Mouse (Mus musculus) hindbrain, embryonic 16.5 days (tissue): Measurements from ENCODE around the gene Hbb-bh2. TPM values are rescaled to one million over a fixed set of nuclear protein-coding genes. Genes with fewer than 3 reads are reported as not detected.
"Not testable (repeated sequence)": the region's sequence is repeated elsewhere in the genome, so short reads cannot be mapped to it uniquely, and the experiment has no call there.

Experiments
- ATAC-seq: fragments of 200-750 bp; cut with Nextera tagmentation; 2 replicates; pipeline ENCODE4 v1.8.0; 2017; ENCODE audit warnings: moderate TSS enrichment, moderate library complexity
- H3K27ac ChIP-seq: fragments of 300-500 bp; sonication (generic); 2 replicates; pipeline ENCODE4 v1.5.1; 2014; ENCODE audit warnings: low read depth, mild to moderate bottlenecking, control low read depth, low read length, moderate library complexity
- H3K27me3 ChIP-seq: fragments of 300-500 bp; sonication (generic); replicated peaks from 2 replicates; pipeline ENCODE4 v1.6.1; 2014; ENCODE audit warnings: low read length; ENCODE audit not compliant: control insufficient read depth, insufficient read depth
- H3K36me3 ChIP-seq: fragments of 300-500 bp; sonication (generic); 2 replicates; pipeline ENCODE4 v1.6.1; 2014; ENCODE audit warnings: mild to moderate bottlenecking, low read length, moderate library complexity, mixed read lengths; ENCODE audit not compliant: control insufficient read depth, insufficient read depth
- H3K4me1 ChIP-seq: fragments of 300-500 bp; sonication (generic); 2 replicates; pipeline ENCODE4 v1.6.1; 2014; ENCODE audit warnings: low read depth, low read length; ENCODE audit not compliant: control insufficient read depth, insufficient read depth
- H3K4me2 ChIP-seq: fragments of 300-500 bp; sonication (generic); 2 replicates; pipeline ENCODE4 v1.6.1; 2014; ENCODE audit warnings: mild to moderate bottlenecking, low read length, control low read depth, moderate library complexity
- H3K4me3 ChIP-seq: fragments of 300-500 bp; sonication (generic); 2 replicates; pipeline ENCODE4 v1.5.1; 2014; ENCODE audit warnings: mild to moderate bottlenecking, low read length, control low read depth, moderate library complexity
- H3K9ac ChIP-seq: fragments of 300-500 bp; sonication (generic); 2 replicates; pipeline ENCODE4 v1.6.1; 2014; ENCODE audit warnings: low read depth, mild to moderate bottlenecking, control low read depth, low read length, moderate library complexity
- H3K9me3 ChIP-seq: fragments of 300-500 bp; sonication (generic); 2 replicates; pipeline ENCODE4 v1.6.1; 2014; ENCODE audit warnings: mild to moderate bottlenecking, low read length, moderate library complexity; ENCODE audit not compliant: control insufficient read depth
- WGBS: fragments of 180-500 bp; shearing (Covaris S2); extraction: QIAGEN DNeasy Blood & Tissue Kit; methylation state at CpG from one replicate; pipeline ENCODE4 v1.1.7; 2014; 5-methylcytosine and 5-hydroxymethylcytosine counted together
- polyA plus RNA-seq: library from polyadenylated mRNA; unstranded; fragments of >200 nt; fragmentation: Nextera tagmentation; extraction: Ambion mirVana; gene quantifications from 2 replicates; pipeline ENCODE4 v1.2.1, GENCODE M21; 2015

The Hbb-bh2 gene
- polyA plus RNA-seq, 1 experiment from 2014 or later: not detected

GRCm38 (mm10) chr7:103854669-103855068, 14.3 kb upstream of the Hbb-bh2 start:
- Histone ChIP-seq H3K4me2 (no peak overlapping the region), H3K4me1 (no peaks in the 10 kb centered on the region), H3K27ac (no peak overlapping the region), H3K36me3 (no peaks in the 10 kb centered on the region), H3K27me3 (no peaks in the 10 kb centered on the region), H3K9ac (no peak overlapping the region), H3K4me3 (no peak overlapping the region), H3K9me3 (no peaks in the 10 kb centered on the region)
- no peak for ATAC-seq
- 73% methylated on average over 1 of the region's 1 CpGs for WGBS

- Histone ChIP-seq H3K27ac (no peak within 1 kb of the TSS), H3K9me3 (no peaks in the 10 kb centered on the region; the same call in 1 of the 2 replicates), H3K36me3 (no peaks in the 10 kb centered on the region), H3K4me1 (no peaks in the 10 kb centered on the region), H3K9ac (no peak within 1 kb of the TSS), H3K4me3 (no peak within 1 kb of the TSS), H3K4me2 (no peak within 1 kb of the TSS), H3K27me3 (no peaks in the 10 kb centered on the region)
- ATAC-seq: no peak
- 68% methylated on average over 2 of the region's 2 CpGs for WGBS
These were observed 12.8 kb upstream of the Hbb-bh2 start, which contains the start of gene Hbb-y for GRCm38 (mm10) chr7:103853090-103853489. Hbb-y (minus strand) TSS chr7:103853216.

- Histone ChIP-seq H3K27ac (no peak overlapping the region), H3K4me2 (no peak overlapping the region), H3K36me3 (no peaks in the 10 kb centered on the region), H3K4me1 (no peaks in the 10 kb centered on the region), H3K9ac (no peak overlapping the region), H3K9me3 (no peaks in the 10 kb centered on the region; the same call in 1 of the 2 replicates), H3K27me3 (no peaks in the 10 kb centered on the region), H3K4me3 (no peak overlapping the region)
- ATAC-seq: no peak
- WGBS: 42% methylated on average over 2 of the region's 2 CpGs
These were observed 4.4 kb upstream of the Hbb-bh2 start for GRCm38 (mm10) chr7:103844525-103845325.

GRCm38 (mm10) chr7:103843034-103843433, 2.7 kb upstream of the Hbb-bh2 start, which contains the start of gene Hbb-bh1:
Hbb-bh1 (minus strand) TSS chr7:103843164.
- H3K9ac ChIP-seq: no peak within 1 kb of the TSS
- ATAC-seq: no peak
- H3K4me1 ChIP-seq: no peaks in the 10 kb centered on the region
- no peaks in the 10 kb centered on the region for H3K27me3 ChIP-seq
- no peak within 1 kb of the TSS for H3K4me2 ChIP-seq
- H3K4me3 ChIP-seq: no peak within 1 kb of the TSS
- H3K9me3 ChIP-seq: no peaks in the 10 kb centered on the region
- WGBS: 78% methylated on average over 2 of the region's 2 CpGs
- no peaks in the 10 kb centered on the region for H3K36me3 ChIP-seq
- no peak within 1 kb of the TSS for H3K27ac ChIP-seq

- Histone ChIP-seq H3K4me1 (no peaks in the 10 kb centered on the region), H3K4me2 (no peak within 1 kb of the TSS), H3K4me3 (no peak within 1 kb of the TSS), H3K36me3 (no peaks in the 10 kb centered on the region), H3K9ac (no peak within 1 kb of the TSS), H3K27ac (no peak within 1 kb of the TSS), H3K9me3 (no peaks in the 10 kb centered on the region), H3K27me3 (no peaks in the 10 kb centered on the region)
- no peak for ATAC-seq
- 88% methylated on average over 4 of the region's 4 CpGs for WGBS
These were observed 12.5 kb downstream of the Hbb-bh2 start, which contains the start of gene Hbb-bs for GRCm38 (mm10) chr7:103827808-103828207. Hbb-bs (minus strand) TSS chr7:103828096.

GRCm38 (mm10) chr7:103827139-103827538, 13.2 kb downstream of the Hbb-bh2 start:
- H3K9ac ChIP-seq, H3K4me3 ChIP-seq, H3K27me3 ChIP-seq, H3K4me2 ChIP-seq, H3K27ac ChIP-seq, H3K9me3 ChIP-seq, ATAC-seq, H3K36me3 ChIP-seq, H3K4me1 ChIP-seq: not testable (repeated sequence)
- no CpG with 5 or more reads among the region's 2 CpGs for WGBS

GRCm38 (mm10) chr7:103826255-103826887, 13.9 kb downstream of the Hbb-bh2 start:
- Histone ChIP-seq H3K9me3 (no peaks in the 10 kb centered on the region), H3K4me2 (no peak overlapping the region), H3K36me3 (no peaks in the 10 kb centered on the region), H3K27ac (no peak overlapping the region), H3K4me3 (no peak overlapping the region), H3K27me3 (no peaks in the 10 kb centered on the region), H3K4me1 (no peaks in the 10 kb centered on the region), H3K9ac (no peak overlapping the region)
- ATAC-seq: no peak
- 49% methylated on average over 3 of the region's 3 CpGs for WGBS

GRCm38 (mm10) chr7:103825536-103826254, 14.6 kb downstream of the Hbb-bh2 start:
- Histone ChIP-seq H3K4me2 (no peak overlapping the region), H3K9me3 (no peaks in the 10 kb centered on the region), H3K4me3 (no peak overlapping the region), H3K36me3 (no peaks in the 10 kb centered on the region), H3K9ac (no peak overlapping the region), H3K27ac (no peak overlapping the region), H3K27me3 (no peaks in the 10 kb centered on the region), H3K4me1 (no peaks in the 10 kb centered on the region)
- 89% methylated on average over 3 of the region's 3 CpGs for WGBS
- no peak for ATAC-seq

- Histone ChIP-seq H3K27me3 (no peaks in the 10 kb centered on the region), H3K36me3 (no peaks in the 10 kb centered on the region), H3K9ac (no peak overlapping the region), H3K27ac (no peak overlapping the region), H3K4me2 (no peak overlapping the region), H3K4me1 (no peaks in the 10 kb centered on the region), H3K4me3 (no peak overlapping the region), H3K9me3 (no peaks in the 10 kb centered on the region)
- no peak for ATAC-seq
- 83% methylated on average over 2 of the region's 2 CpGs for WGBS
These were observed 15.7 kb downstream of the Hbb-bh2 start for GRCm38 (mm10) chr7:103824597-103824996.
